Mouse (Mus musculus) embryonic fibroblast, embryonic 13.5 days (primary cell): Measurements from ENCODE around the gene Slc9a3r2.

Experiments
- CTCF ChIP-seq: IDR thresholded peaks from 2 replicates; pipeline ENCODE4 v1.5.1; 2011; ENCODE audit warnings: mild to moderate bottlenecking, control low read depth, low read length, moderate library complexity, borderline replicate concordance; ENCODE audit not compliant: insufficient read depth
- POLR2A ChIP-seq: IDR thresholded peaks from 2 replicates; pipeline ENCODE4 v1.6.1; 2011; ENCODE audit warnings: low read depth, mild to moderate bottlenecking, control low read depth, low read length, moderate library complexity

GRCm38 (mm10) chr17:24593248-24593647 is 56.9 kb downstream of the Slc9a3r2 start:
- TF ChIP-seq POLR2A: no peak
- no peak for TF ChIP-seq CTCF
